Mouse (Mus musculus) testis, adult 2 months (tissue): ENCODE data around the gene Tmigd1. TPM values are rescaled to one million over a fixed set of nuclear protein-coding genes. Genes with fewer than 3 reads are reported as not detected.
A peak's percentile ranks its signal among the peaks of the same experiment; 100 is the strongest.

ENCODE experiments used
- H3K27ac ChIP-seq: fragments of 200-500 bp; 2 replicates; pipeline ENCODE4 v1.5.1; 2012; ENCODE audit warnings: low read depth, low read length; ENCODE audit not compliant: control insufficient read depth, insufficient read depth
- H3K27me3 ChIP-seq: fragments of 200-500 bp; 2 replicates; pipeline ENCODE4 v1.6.1; 2012; ENCODE audit warnings: mild to moderate bottlenecking, low read length, moderate library complexity; ENCODE audit not compliant: control insufficient read depth, insufficient read depth
- H3K36me3 ChIP-seq: fragments of 200-500 bp; 2 replicates; pipeline ENCODE4 v1.6.1; 2012; ENCODE audit warnings: mild to moderate bottlenecking, low read length; ENCODE audit not compliant: control insufficient read depth, insufficient read depth
- H3K4me1 ChIP-seq: fragments of 200-500 bp; 2 replicates; pipeline ENCODE4 v1.6.1; 2012; ENCODE audit warnings: low read length; ENCODE audit not compliant: control insufficient read depth, insufficient read depth
- H3K4me3 ChIP-seq: fragments of 200-500 bp; 2 replicates; pipeline ENCODE4 v1.5.1; 2012; ENCODE audit warnings: low read depth, mild to moderate bottlenecking, low read length, moderate library complexity, mixed read lengths; ENCODE audit not compliant: control insufficient read depth
- CTCF ChIP-seq: fragments of 200-500 bp; IDR thresholded peaks from 2 replicates; pipeline ENCODE4 v1.5.1; 2012; ENCODE audit warnings: low read depth, mild to moderate bottlenecking, inconsistent platforms, low read length, moderate library complexity; ENCODE audit not compliant: control insufficient read depth, insufficient read depth, insufficient replicate concordance
- POLR2A ChIP-seq: fragments of 200-500 bp; IDR thresholded peaks from 2 replicates; pipeline ENCODE4 v1.6.1; 2012; ENCODE audit warnings: low read depth, mild to moderate bottlenecking, inconsistent platforms, low read length, moderate library complexity; ENCODE audit not compliant: control insufficient read depth
- polyA plus RNA-seq: library from polyadenylated mRNA; depleted of rRNA; stranded (reverse); fragments of >200 nt; gene quantifications from 2 replicates; pipeline ENCODE4 v1.2.3, GENCODE M21; 2012

Gene Tmigd1
- polyA plus RNA-seq, 1 experiment = not detected

GRCm38 (mm10) chr11:76891738-76892349 is 10.1 kb upstream of the Tmigd1 start:
- no peaks in the 10 kb centered on the region for H3K27me3 ChIP-seq
- H3K4me1 ChIP-seq = no peaks in the 10 kb centered on the region; the same call in 1 of the 2 replicates
- H3K36me3 ChIP-seq = no peaks in the 10 kb centered on the region
- TF ChIP-seq POLR2A (no peak), CTCF (no peak)
- H3K4me3 ChIP-seq = no peak overlapping the region
- no peak overlapping the region for H3K27ac ChIP-seq

DNA sequence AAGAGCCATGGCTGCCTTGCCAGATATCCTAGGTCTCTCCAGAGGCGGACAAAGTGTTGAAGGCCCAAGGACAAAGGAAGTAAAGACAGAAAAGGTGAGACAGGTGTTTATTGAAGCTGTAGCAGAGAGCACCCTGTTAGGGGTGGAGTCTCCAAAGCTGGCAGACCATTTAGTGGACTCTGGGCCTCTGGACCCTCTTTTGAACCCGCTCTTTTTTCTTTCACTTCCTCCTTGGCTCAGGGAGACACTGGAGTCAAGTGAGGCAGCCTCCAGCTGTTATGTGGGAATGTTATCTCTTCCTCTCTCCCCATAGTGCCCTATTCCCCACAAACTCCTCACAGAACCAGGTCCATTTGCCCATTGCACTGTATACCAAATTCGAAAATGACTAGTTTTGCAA is 9.0 kb upstream of the Tmigd1 start:
- H3K27ac ChIP-seq = no peak overlapping the region
- no peaks in the 10 kb centered on the region for H3K36me3 ChIP-seq
- no peaks in the 10 kb centered on the region; the same call in 1 of the 2 replicates for H3K4me1 ChIP-seq
- H3K27me3 ChIP-seq = no peaks in the 10 kb centered on the region
- H3K4me3 ChIP-seq = no peak overlapping the region
- TF ChIP-seq CTCF (no peak), POLR2A (no peak)

- Histone ChIP-seq H3K4me3 (no peak overlapping the region), H3K27ac (no peak overlapping the region), H3K36me3 (no peaks in the 10 kb centered on the region), H3K27me3 (no peaks in the 10 kb centered on the region), H3K4me1 (no peaks in the 10 kb centered on the region; the same call in 1 of the 2 replicates)
- no peak for TF ChIP-seq POLR2A
- no peak for TF ChIP-seq CTCF
Observed at GRCm38 (mm10) chr11:76893570-76893969, 8.4 kb upstream of the Tmigd1 start.

DNA sequence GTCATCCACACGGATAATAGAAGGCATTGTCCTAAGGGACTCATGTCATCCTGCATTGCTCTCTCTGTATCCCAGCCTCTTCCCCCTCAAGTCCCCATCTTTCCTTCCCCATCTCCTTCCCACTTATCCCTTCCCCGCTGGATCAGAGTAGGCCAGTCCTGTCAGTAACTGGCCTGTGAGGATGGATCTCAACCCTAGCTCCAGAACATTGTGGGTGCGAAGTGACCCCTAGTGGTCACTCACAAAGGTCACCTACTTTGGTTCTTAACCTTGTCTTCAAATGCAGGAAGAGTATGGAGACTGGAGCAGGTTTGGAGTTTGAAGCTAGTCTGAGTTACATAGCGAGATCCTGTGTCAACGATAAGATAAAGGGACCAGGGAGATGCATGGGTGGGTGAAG is 7.7 kb upstream of the Tmigd1 start:
- TF ChIP-seq CTCF (peak; percentile 34; the same call in 1 of the 2 replicates), POLR2A (no peak)

GRCm38 (mm10) chr11:76896360-76896759 is 5.6 kb upstream of the Tmigd1 start:
- no peak overlapping the region for H3K27ac ChIP-seq

More for the DNA sequence above, 7.7 kb upstream of the Tmigd1 start:
- no peaks in the 10 kb centered on the region for H3K27me3 ChIP-seq
- H3K4me1 ChIP-seq = no peaks in the 10 kb centered on the region; the same call in 1 of the 2 replicates
- H3K27ac ChIP-seq = no peak overlapping the region
- H3K36me3 ChIP-seq = no peaks in the 10 kb centered on the region
- H3K4me3 ChIP-seq = no peak overlapping the region

GRCm38 (mm10) chr11:76897126-76897525 is 4.8 kb upstream of the Tmigd1 start:
- Histone ChIP-seq H3K27ac (no peak overlapping the region), H3K4me3 (no peak overlapping the region), H3K27me3 (no peaks in the 10 kb centered on the region), H3K36me3 (no peaks in the 10 kb centered on the region), H3K4me1 (no peaks in the 10 kb centered on the region)
- no peak for TF ChIP-seq POLR2A
- no peak for TF ChIP-seq CTCF

More at GRCm38 (mm10) chr11:76896360-76896759, 5.6 kb upstream of the Tmigd1 start:
- Histone ChIP-seq H3K4me1 (no peaks in the 10 kb centered on the region), H3K4me3 (no peak overlapping the region), H3K36me3 (no peaks in the 10 kb centered on the region), H3K27me3 (no peaks in the 10 kb centered on the region)
- TF ChIP-seq POLR2A = no peak
- no peak for TF ChIP-seq CTCF

DNA sequence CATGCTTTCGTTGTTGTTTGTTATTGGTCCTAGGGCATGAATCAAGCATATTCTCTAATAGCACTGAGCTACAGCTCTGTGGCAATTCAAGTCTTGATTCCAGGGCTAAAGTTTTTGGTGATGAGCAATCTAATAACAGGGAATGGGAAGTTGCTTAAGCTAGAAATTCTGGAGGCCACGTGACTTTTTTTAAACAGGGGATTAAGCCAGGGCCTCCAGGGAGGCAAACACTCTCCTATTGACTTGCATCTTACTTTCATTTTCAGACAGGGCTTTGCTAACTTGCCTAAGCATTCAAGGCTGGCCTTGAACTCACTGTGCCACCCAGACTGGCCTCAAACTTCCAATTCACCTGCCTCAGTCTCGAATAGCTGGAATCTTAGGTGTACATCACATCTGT is 4.1 kb upstream of the Tmigd1 start:
- no peaks in the 10 kb centered on the region for H3K36me3 ChIP-seq
- H3K27ac ChIP-seq = no peak overlapping the region
- H3K27me3 ChIP-seq = no peaks in the 10 kb centered on the region
- no peak overlapping the region for H3K4me3 ChIP-seq
- H3K4me1 ChIP-seq = no peaks in the 10 kb centered on the region
- TF ChIP-seq POLR2A (no peak), CTCF (no peak)
